Mouse (Mus musculus): ENCODE data around the gene Mmp10.

Gene Mmp10

DNA sequence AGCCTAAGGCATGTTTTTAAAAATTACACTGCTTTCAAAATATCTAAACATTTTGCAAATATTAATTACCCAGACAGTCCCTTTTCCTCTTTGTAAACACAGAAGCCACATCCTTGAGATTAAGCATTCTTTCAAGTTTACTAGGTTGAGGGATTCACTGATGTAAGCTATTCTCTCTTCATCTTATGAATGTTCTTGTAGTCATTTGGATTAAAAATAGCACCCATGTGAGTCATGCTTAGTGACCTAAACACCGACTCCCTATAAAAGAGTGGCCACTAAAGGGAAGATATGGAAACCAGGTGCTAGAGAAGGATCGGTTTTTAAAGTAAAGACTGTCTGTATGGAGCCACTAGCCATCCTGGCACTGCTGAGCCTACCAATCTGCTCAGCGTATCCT lies at the start of gene Mmp10:
TSS of gene Mmp10 (plus strand) at position 302 of the 400 bp plus-strand sequence.
- no peak for DNase-seq

DNA sequence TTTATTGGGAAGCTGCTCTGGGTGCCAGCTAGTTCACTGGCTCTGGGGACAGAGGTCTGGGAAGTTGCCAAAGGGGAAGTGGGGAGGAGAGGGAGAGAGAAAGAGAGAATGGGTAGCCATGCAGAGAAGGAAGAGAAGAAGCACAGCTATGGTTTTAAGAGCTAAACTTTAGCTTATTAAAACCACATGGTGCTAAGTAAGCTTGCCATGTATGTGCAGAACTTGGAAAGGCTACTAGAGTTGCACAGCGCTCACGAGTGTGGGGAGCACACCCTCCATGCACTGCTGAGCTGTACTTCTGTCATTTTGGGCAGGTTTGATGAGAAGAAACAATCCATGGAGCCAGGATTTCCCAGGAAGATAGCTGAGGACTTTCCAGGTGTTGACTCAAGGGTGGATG lies 48.9 kb upstream of the Mmp10 start:
- DNase-seq: no peak

DNA sequence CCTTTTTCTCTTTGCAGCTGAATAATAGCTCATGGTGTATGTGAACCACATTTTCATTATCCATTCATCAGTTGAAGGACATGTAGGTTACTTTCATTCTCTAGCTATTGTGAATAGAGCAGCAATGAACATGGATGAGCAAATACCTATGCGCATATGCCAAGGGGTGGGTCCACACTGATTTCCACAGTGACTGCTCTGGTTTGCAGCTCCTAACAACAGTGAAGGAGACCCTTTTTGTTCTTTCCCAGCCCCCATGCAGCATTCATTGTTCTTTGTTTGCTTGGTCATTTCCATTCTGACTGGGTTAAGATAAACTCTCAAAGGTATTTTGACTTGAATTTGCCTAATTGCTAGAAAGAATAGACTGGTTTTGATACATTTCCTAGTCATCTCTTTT lies 31.9 kb upstream of the Mmp10 start:
- DNase-seq: no peak

DNA sequence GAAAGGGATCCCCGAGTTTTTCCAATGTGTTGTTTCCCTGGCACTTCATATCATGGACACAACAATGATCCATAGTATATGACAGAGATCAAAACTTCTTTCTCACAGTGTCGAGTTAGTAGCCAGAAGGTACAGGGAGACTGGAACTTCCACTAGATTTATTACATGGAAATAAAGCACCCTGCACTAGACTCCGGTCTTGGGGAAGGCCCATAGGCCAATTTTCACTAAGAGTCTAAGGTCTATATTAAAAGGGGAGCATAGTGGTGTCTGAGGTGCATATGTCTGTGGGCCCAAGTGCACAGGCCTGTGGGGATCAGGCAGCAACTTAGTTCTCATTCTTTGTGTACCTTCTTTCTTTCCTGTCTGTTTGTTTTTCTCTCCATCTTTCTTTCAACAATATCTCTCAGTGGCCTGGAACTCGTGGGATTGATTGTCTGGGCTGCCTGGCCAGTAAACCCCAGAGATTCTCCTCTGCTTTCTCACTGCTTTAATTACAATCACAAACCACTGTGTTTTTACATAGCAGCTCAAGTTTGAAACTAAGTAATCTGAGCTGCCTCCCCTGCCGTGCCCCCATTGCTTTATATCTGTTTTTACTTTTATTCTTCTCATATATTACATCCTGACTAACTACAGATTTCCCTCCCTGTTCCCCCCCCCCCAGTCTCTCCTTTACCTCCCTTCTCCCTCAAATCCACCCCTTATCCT lies 18.3 kb upstream of the Mmp10 start:
- no peak for DNase-seq

DNA sequence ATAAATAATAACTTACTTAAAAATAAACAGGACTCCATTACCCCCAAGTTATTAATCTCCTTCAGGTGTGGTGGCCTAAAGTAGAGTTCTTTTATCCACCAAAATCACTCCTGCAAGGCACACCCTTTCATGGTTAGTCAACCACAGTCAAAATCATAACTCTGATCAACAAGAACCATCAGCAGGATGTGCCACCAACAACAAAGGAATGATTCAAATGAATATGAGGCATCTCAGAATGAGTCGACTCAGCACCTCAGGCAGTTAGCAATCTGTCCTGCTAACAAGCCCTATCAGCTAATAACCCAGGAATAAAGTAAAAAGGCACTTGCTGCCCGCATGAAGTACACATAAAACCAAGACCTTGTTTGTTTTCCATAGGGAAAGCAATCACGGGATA lies 1.0 kb upstream of the Mmp10 start:
- no peak for DNase-seq

DNA sequence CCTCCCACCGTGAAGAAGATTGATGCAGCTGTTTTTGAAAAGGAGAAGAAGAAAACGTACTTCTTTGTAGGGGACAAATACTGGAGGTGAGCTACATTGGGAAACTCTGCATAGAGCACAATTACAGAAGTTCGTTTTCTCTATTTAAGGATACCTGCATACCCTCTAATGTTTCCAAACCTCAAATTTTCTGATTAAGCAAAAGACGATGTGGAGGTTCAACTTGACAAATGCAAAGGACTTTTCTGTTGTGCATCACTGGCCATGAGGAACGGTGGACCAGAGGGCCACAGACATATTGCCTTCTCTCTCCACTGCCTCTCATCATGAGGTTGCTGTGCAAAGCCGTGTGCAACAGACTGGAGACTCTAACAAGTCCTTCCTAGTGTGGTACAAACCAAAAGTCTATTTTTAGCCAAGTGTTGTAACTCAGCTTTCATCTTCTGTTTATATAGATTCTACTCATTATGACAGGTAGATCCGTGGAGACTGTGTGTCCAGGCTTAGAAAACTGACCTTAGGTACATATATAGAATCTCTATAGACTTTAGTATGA lies 5.2 kb downstream of the Mmp10 start:
- no peak for DNase-seq

DNA sequence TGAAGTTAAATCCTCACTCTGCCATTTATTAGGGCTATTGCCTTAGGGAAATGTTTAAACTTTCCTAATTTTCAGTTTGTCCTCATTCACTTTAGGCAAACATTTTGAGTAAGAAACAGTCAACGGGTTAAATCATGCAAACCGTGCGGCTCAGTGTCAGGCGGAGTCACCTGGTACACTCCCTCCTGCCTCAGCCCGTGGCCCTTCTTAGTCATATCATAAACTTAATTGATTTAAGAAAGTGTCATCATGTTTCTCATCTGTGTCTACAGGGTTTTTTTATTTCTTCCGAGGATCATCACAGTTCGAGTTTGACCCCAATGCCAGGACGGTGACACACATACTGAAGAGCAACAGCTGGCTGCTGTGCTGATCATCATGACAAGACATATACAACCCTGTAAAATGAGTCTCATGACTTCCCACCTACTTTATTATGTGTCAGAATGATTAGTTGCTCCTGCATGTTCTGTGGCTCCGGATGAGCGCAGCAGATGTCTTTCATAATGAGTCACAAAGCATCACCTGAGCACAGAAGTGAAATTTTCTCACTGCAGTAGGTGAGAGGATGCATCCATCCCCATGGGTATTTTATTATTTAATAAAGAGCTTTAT lies 7.6 kb downstream of the Mmp10 start:
- DNase-seq: no peak

DNA sequence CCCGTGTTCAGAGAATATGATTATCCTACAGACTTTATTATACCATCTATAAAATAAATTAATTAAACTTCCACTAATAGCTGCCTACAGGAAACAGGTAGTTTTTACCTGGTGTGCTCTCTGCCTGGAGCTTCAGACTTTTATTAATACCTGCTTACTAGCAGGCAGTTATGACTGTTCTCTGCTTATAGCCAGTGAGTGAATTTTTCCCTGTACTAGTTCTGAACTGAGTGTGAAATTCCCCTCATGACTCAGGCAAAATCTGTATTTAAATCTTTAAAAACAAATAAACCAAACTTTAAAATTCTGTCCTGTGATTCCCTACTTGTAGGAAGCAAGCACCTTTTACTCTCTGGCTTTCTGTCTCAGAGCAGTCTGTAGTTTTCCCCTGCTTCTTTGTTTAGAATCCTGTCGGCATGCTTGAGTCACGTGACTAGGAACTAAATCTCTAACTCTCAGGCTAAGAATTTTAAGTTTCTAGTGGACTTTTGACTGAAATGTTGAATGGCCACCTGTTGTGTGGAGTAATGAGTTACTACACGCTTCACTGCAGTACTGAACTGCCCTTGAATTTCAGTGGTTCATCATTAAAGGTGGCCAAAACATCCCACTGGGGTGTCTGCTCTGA lies 15.9 kb downstream of the Mmp10 start:
- no peak for DNase-seq

DNA sequence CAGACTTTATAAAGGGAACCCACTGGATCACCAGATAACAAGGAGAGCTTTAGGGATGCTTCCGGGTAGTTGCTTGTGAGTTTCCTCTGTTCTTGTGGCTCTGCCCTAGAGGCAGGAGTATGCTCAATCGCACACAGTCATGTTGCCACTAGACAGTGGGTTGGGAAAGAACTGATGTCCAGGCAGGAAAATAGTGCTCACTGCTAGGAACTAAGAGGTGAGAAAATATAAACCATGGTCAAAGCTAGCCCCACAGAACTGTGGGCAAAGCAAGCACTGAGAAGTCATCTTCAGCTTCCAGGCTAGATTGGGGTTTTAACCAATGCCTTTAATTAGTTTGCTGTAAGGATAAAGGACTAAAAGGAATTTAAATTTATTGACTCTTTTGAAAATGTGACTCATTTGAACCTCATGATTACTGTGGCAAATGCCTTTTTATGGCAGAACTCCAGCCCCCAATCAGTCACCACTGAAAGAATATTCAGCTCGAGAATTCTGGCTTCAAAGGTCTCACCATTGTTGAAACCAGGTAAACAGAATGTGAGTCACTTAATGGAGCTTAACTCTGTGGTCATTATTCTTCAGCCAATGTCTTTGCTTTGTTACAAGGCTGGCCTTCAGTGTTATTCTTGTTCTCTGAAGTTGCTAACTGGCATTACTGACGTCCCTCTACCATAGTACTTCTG lies 24.2 kb downstream of the Mmp10 start:
- DNase-seq: no peak

DNA sequence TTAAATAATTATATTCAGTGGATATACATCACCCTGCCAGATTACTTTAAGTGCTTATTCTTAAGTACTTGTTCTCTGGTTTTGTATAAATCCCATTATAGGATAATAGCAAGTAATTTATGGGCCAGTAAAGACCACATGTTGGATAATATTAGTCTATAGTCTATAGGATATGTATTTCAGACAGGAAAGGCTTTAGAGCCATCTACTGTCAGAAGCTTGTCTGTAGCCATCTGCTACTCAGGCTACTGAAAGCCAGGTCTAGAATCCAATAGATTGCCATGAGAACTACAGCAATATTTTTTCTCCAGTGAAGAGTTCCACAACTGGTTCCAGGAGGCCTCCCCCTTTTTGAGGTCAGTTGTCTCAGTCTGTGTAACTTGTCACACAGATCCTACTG lies 40.6 kb downstream of the Mmp10 start:
- no peak for DNase-seq

DNA sequence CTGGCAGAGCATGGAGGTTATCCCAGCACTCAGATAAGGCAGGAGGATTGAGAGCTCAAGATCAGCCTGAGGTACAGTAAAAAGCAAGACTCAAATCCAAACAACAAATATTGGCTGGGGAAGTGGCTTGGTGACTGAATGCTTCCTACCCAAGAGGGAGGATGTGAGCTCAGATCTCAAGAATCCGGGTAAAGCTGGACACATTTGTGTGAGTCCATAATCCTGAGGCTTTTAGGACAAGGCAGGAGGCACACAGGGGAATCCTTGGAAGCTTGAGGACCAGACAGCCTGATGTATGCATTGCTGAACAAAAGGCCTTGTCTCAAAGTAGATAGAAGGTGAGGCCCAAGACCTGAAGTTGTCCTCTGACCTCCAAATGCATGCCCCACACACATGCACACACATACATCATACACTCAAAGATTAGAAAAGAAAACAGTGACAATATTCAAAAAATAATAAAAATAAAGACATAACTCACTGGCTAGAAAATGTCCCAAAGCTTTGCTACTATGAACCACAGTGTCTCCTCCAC lies 42.8 kb downstream of the Mmp10 start:
- no peak for DNase-seq

DNA sequence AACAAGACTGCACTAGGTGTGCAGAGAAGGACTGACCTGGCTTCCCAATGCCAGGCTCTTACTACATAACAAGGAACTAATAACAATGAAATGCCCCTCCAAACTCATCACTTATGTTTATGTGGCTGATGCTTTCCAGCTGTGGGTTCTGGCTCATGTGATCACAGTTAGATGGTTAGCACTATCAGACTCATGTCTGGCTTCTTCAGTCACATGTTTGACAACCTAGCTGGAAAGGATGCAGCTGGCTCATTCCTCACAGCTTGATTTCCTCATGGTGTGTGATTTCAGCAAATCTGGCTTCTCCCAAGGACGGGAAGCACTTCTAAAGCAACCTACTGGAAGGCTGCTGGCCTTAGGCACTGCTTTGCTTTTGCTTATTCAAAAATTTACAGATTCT lies 43.3 kb downstream of the Mmp10 start:
- no peak for DNase-seq

DNA sequence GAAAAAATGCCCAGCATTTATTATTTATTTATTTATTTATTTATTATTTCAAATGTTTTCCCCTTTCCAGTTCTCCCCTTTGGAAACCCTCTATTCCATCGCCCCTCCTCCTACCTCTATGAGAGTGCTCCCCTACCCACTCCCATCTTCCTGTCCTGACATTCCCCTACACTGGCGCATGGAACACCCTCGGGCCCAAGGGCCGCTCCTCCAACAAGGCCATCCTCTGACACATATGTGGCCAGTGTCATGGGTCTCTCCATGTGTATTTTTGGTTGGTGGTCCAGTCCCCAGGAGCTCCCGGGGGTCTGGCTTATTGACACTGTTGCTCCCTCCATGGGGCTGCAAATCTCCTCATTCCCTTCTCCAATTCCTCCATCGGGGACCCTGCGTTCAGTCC lies 43.8 kb downstream of the Mmp10 start:
- DNase-seq: no peak

DNA sequence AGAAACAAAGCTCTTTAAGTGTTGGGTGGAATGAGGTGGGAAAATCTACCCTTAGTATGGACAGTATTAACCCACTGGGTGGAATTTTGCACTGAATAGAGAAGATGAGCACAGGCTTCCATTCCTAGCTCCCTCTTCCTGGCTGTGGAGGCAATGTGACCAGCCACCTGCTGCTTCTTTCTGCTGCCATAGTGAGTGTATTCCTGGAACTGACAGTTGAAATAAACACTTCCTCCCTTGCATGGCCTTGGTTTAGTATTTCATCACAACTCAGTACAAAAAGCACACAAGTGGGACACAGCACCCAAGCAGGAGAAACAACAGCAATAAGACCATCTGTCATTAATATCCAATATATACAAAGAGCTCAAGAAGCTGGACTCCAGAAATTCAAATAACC lies 49.8 kb downstream of the Mmp10 start:
- DNase-seq: no peak

DNA sequence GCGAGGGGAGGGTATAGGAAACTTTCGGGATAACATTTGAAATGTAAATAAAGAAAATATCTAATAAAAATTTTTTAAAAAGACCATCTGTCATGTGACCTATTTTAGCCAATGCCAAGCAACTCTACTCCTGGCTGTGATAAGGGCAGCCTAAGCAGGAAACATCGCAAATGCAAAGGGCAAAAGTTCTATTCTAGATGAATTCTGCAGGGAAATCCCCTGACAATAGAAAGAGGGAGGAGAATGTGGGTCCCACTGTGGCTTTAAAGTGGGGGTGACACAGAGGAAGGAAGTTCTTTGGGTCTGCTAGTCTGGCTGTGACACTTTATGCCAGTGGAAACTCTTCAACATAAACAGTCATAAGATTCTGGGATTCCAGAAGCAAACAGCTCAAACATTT lies 51.4 kb downstream of the Mmp10 start:
- no peak for DNase-seq

DNA sequence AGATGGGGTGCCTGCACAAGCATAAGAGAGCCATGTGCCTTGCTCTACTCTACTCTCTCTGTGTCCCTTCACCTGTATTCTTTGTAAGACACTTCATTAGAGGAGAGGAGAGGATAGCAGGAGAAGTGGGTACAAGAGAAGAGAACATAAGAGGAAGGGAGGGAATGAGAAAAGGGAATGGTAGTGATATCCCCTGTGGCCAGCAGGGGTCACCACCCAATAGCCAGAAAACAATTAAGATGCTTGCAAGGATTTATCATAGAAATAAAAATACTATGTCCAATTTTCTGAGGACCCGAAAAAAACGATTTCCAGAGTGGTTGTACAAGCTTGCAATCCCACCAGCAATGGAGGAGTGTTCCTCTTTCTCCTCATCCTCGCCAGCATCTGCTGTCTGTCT lies 52.2 kb downstream of the Mmp10 start:
- peak in 1 of 2 experiments; percentile 7 for DNase-seq

DNA sequence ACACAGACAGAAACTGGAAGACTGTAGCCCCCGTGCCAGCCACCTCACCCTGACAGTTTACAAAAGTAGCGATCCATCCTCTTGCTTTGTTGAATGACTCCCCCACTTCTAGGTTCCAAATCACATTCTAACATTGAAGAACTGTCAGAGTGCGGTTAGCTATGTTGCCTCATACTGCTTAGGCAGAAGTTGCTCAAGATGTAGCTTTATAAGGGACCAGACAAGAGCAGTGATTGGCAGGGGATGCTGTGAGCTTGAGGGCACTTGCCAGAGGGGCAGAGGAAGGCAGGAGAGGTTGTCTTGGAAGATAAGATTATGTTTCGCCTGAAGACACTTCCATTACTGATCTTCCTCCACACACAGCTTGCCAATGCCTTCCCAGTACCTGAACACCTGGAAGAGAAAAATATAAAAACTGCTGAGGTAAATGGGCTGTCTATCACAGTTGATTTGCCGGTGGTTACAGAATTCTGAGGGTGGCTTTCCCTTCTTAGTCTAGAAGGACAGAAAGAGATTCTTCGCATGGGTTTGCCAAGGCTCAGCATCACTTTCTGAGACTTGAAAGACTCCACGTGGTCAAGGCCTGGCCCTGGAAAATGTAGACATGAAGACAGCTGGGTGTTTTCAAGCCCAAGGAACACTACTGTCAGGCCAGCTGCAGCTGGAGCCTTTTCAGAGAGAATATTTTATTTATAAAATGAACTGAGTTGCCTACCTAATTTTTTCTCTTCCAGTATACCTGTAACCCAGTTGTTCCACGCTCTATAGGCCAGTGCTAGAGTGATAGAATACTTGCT lies 56.3 kb downstream of the Mmp10 start, which contains the start of gene Mmp8:
TSS of gene Mmp8 (plus strand) at position 236 of the 797 bp plus-strand sequence.
- no peak for DNase-seq

All from thymus, postnatal 36 days (tissue).